Mouse (Mus musculus): ENCODE measurements around the gene Atp5f1.

DNA sequence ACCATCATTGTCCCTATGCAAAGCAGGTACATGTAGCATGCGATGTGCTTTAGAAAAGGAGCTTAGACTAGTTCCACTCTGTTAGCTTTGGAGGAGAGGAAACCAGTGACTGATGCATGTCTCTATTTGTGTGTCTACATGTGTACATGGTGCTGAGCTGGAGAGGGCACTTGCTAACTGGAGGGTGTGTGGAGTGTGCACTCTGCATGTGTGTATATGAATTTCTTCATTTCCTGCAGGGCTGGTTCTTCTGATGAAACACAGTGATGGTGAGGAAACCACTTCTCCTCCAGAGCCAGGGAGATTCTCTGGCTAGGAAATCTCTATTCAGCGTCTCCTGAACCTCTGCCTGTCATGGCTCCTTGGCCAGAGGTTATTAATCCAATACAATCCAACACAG is 14.3 kb upstream of the Atp5f1 start:
- no peak for TF ChIP-seq CTCF (IDR thresholded peaks at IDR 0.05; ENCODE audit: borderline replicate concordance, extremely low read depth, insufficient read depth, insufficient read length)
- no peak for TF ChIP-seq POLR2A (IDR thresholded peaks at IDR 0.05; ENCODE audit: borderline replicate concordance, extremely low read depth, insufficient read depth, insufficient read length, poor library complexity, severe bottlenecking)
